ENCODE assay signal across 8 mouse cellular contexts in genomic region chr5:31613852-31614286, GRCm38 (mm10). TPM values are rescaled to one million over a fixed set of nuclear protein-coding genes. Genes with fewer than 3 reads are reported as not detected.
DNase-seq lines count a peak whose midpoint lies in the region; ATAC-seq lines count a peak whose summit lies in the region.

No protein-coding gene starts in this region.

- no peaks in the 10 kb centered on the region for H3K27me3 ChIP-seq in intestine, embryonic 14.5 days (replicated peaks; ENCODE audit: control insufficient read depth, insufficient read depth, low read length)

- peaks cover 10% of the 10 kb centered on the region; the same call in 1 of the 2 replicates for H3K4me1 ChIP-seq in intestine, embryonic 14.5 days (replicated peaks; ENCODE audit: control insufficient read depth, insufficient read depth, low read length)

- peak; percentile 69 to 73 for DNase-seq in adrenal gland, adult 18-20 months (ENCODE audit: low spot score in 2 of 2)
- DNase-seq in embryo, embryonic 10.5 days (ENCODE audit: low spot score): peak; percentile 94
- peak; percentile 87 for DNase-seq in gastrocnemius, postnatal 14 days
- DNase-seq in intestine, embryonic 14.5 days (ENCODE audit: low spot score): peak; percentile 90
- DNase-seq in left cerebral cortex, postnatal 10 days (ENCODE audit: extremely low spot score in 1 of 2, low spot score in 2 of 2): peak; percentile 75 to 92
- peak; percentile 87 to 92 for DNase-seq in right cerebral cortex, postnatal 10 days (ENCODE audit: low spot score in 2 of 2)
- DNase-seq in urinary bladder, postnatal 14 days (ENCODE audit: low spot score): peak; percentile 85

- peak overlapping the region; percentile 85 for H3K27ac ChIP-seq in intestine, embryonic 14.5 days (ENCODE audit: low read depth)

- peaks cover 31% of the 10 kb centered on the region for H3K36me3 ChIP-seq in intestine, embryonic 14.5 days (ENCODE audit: control insufficient read depth, insufficient read depth, low read length)

- ATAC-seq in intestine, embryonic 14.5 days (replicated peaks; ENCODE audit: low FRiP score, low TSS enrichment, low read depth): peak; percentile 89
- peak; percentile 88 for ATAC-seq in megakaryocyte progenitor cell, adult 5-6 weeks (replicated peaks; ENCODE audit: poor library complexity)

- H3K4me3 ChIP-seq in intestine, embryonic 14.5 days (ENCODE audit: low read depth, low read length): peak overlapping the region; percentile 62

- no peaks in the 10 kb centered on the region for H3K9me3 ChIP-seq in intestine, embryonic 14.5 days (ENCODE audit: control insufficient read depth, low read length)

- H3K4me2 ChIP-seq in intestine, embryonic 14.5 days (ENCODE audit: low read length): peak overlapping the region; percentile 58

- WGBS in intestine, embryonic 14.5 days: under 1% methylated on average over 37 of the region's 37 CpGs

- intact Hi-C loops in gastrocnemius, postnatal 14 days (cut with DNase I; ENCODE audit: low total_unique reads): loop anchor here (5.0 to 10.0 kb wide), 2 partner anchors 52 to 531 kb away; no protein-coding TSS in a partner anchor
- intact Hi-C loops in left cerebral cortex, postnatal 10 days (cut with DNase I): no loop called here

- H3K9ac ChIP-seq in intestine, embryonic 14.5 days (ENCODE audit: low read length): peak overlapping the region; percentile 65

RNA-seq across cellular contexts. Expression of gene Mrpl33, which starts 17.1 kb away (rescaled TPM):
- 100 to 1,000 TPM; 265 to 377 TPM for total RNA-seq in adrenal gland, adult 18-20 months (2021)
- total RNA-seq in gastrocnemius, postnatal 14 days (2021): 100 to 1,000 TPM; 237 TPM
- polyA plus RNA-seq in intestine, embryonic 14.5 days (2014; fragmentation: Nextera tagmentation; extraction: Ambion mirVana): 298 and 334 TPM in 2 replicates
- 100 to 1,000 TPM; 116 to 134 TPM for total RNA-seq in left cerebral cortex, postnatal 10 days (2021)
- 434 and 492 TPM in 2 replicates for total RNA-seq in megakaryocyte progenitor cell, adult 5-6 weeks (2015)
- total RNA-seq in megakaryocyte progenitor cell, adult 5-6 weeks (2017): 218 and 315 TPM in 2 replicates

Comparison
In these comparisons a context has a peak if more than half of its experiments do, and no peak if none do; other contexts are left out.
1. Peak in every context shown above with its lines: DNase-seq, ATAC-seq, H3K4me3 ChIP-seq and H3K27ac ChIP-seq.